ENCODE assay signal across 21 mouse cellular contexts in genomic region chr12:107831400-107832128, GRCm38 (mm10).
A peak's percentile ranks its signal among the peaks of the same experiment; 100 is the strongest.
DNase-seq lines count a peak whose midpoint lies in the region; ATAC-seq and TF ChIP-seq lines count a peak whose summit lies in the region.
"Had no signal": no experiment of that assay in that cellular context is flagged by ENCODE, and none has a peak within 500 bp of the region (broad histone marks: within the 10 kb centered on the region; RNA-seq: fewer than 3 reads in every experiment).

No protein-coding gene starts in this region.

- no peak for DNase-seq in forebrain, embryonic 10.5 days (ENCODE audit: extremely low spot score, low spot score)
- DNase-seq in lung, postnatal 0 days (ENCODE audit: low spot score): no peak
- DNase-seq in lung, postnatal 25 days (ENCODE audit: low spot score): no peak
- no peak for DNase-seq in kidney, adult 2 months
- DNase-seq: cerebellum, postnatal 10 days; gastrocnemius, postnatal 36 days; heart, postnatal 4 days; kidney, adult 8-10 months; right cerebral cortex, postnatal 14 days; thymus, adult 2 months had no signal

- no peak overlapping the region for H3K9ac ChIP-seq in forebrain, embryonic 15.5 days (replicated peaks)
- no peak overlapping the region for H3K9ac ChIP-seq in lung, postnatal 0 days (replicated peaks; ENCODE audit: low read depth)
- no peak overlapping the region for H3K9ac ChIP-seq in intestine, embryonic 15.5 days
- 0 out of 2 replicates have a peak overlapping the region, but pooled peaks have one; percentile 17 for H3K9ac ChIP-seq in stomach, embryonic 16.5 days (ENCODE audit: low read length)
- H3K9ac ChIP-seq: embryonic facial prominence, embryonic 13.5 days; heart, embryonic 13.5 days; limb, embryonic 12.5 days; liver, embryonic 14.5 days had no signal

- no peak overlapping the region for H3K4me2 ChIP-seq in forebrain, embryonic 15.5 days (replicated peaks)
- H3K4me2 ChIP-seq in lung, postnatal 0 days (replicated peaks; ENCODE audit: low read depth, low read length): no peak overlapping the region
- H3K4me2 ChIP-seq in intestine, embryonic 15.5 days (replicated peaks): no peak overlapping the region
- no peak overlapping the region for H3K4me2 ChIP-seq in stomach, embryonic 16.5 days (ENCODE audit: low read depth, low read length)
- H3K4me2 ChIP-seq: embryonic facial prominence, embryonic 13.5 days; heart, embryonic 13.5 days; limb, embryonic 12.5 days had no signal

- no peak for TF ChIP-seq EP300 in lung, postnatal 0 days (IDR thresholded peaks at IDR 0.05)

- H3K4me1 ChIP-seq in forebrain, embryonic 10.5 days: peaks cover 12% of the 10 kb centered on the region
- H3K4me1 ChIP-seq in forebrain, embryonic 15.5 days: peaks cover 5% of the 10 kb centered on the region; the same call in 1 of the 2 replicates
- H3K4me1 ChIP-seq in lung, postnatal 0 days (ENCODE audit: insufficient read depth, low read depth, low read length): no peaks in the 10 kb centered on the region; the same call in 1 of the 2 replicates
- H3K4me1 ChIP-seq in intestine, embryonic 15.5 days (replicated peaks): peaks cover 10% of the 10 kb centered on the region; the same call in 1 of the 2 replicates
- peaks cover 5% of the 10 kb centered on the region; the same call in 1 of the 2 replicates for H3K4me1 ChIP-seq in stomach, embryonic 16.5 days (ENCODE audit: control insufficient read depth, insufficient read depth, low read length)
- H3K4me1 ChIP-seq in kidney, adult 2 months (ENCODE audit: control insufficient read depth, insufficient read depth, low read length): no peaks in the 10 kb centered on the region
- H3K4me1 ChIP-seq: megakaryocyte, embryonic 14.5 days had no signal

- ATAC-seq in forebrain, embryonic 15.5 days (replicated peaks): no peak
- ATAC-seq in lung, postnatal 0 days: 0 out of 2 replicates have a peak, but pooled peaks have one; percentile 26
- ATAC-seq in intestine, embryonic 15.5 days: peak; percentile 55; the same call in 1 of the 2 replicates
- ATAC-seq in stomach, embryonic 16.5 days (ENCODE audit: insufficient read depth, low FRiP score): peak; percentile 81
- ATAC-seq in activated CD4-positive, CD25-positive, alpha-beta regulatory T cell, adult 4 months: no peak
- ATAC-seq: Patski had no signal

- no peak for TF ChIP-seq CTCF in lung, postnatal 0 days (IDR thresholded peaks at IDR 0.05)
- no peak for TF ChIP-seq CTCF in kidney, adult 2 months (conservative IDR thresholded peaks at IDR 0.05; ENCODE audit: insufficient read depth, insufficient read length, low read depth, low read length)

- TF ChIP-seq POLR2A in kidney, adult 2 months (IDR thresholded peaks at IDR 0.05; ENCODE audit: low read depth, low read length): no peak

- H3K36me3 ChIP-seq in forebrain, embryonic 10.5 days (replicated peaks): no peaks in the 10 kb centered on the region
- no peaks in the 10 kb centered on the region for H3K36me3 ChIP-seq in forebrain, embryonic 15.5 days
- H3K36me3 ChIP-seq in lung, postnatal 0 days (ENCODE audit: insufficient read depth, low read length): no peaks in the 10 kb centered on the region
- H3K36me3 ChIP-seq in intestine, embryonic 15.5 days: no peaks in the 10 kb centered on the region
- H3K36me3 ChIP-seq in stomach, embryonic 16.5 days (ENCODE audit: control insufficient read depth, insufficient read depth, low read length): no peaks in the 10 kb centered on the region
- H3K36me3 ChIP-seq in kidney, adult 2 months (ENCODE audit: control insufficient read depth, insufficient read depth, low read length): no peaks in the 10 kb centered on the region
- H3K36me3 ChIP-seq: embryonic facial prominence, embryonic 13.5 days; heart, embryonic 13.5 days; limb, embryonic 12.5 days had no signal

- H3K4me3 ChIP-seq in forebrain, embryonic 10.5 days: no peak overlapping the region
- no peak overlapping the region for H3K4me3 ChIP-seq in forebrain, embryonic 15.5 days
- no peak overlapping the region for H3K4me3 ChIP-seq in lung, postnatal 0 days (ENCODE audit: low read depth, low read length)
- no peak overlapping the region for H3K4me3 ChIP-seq in intestine, embryonic 15.5 days (replicated peaks)
- no peak overlapping the region for H3K4me3 ChIP-seq in stomach, embryonic 16.5 days (replicated peaks; ENCODE audit: low read length)
- H3K4me3 ChIP-seq in kidney, adult 2 months (ENCODE audit: insufficient read depth, low read depth, low read length): no peak overlapping the region
- H3K4me3 ChIP-seq: embryonic facial prominence, embryonic 13.5 days; heart, embryonic 13.5 days; left cerebral cortex, adult 2 months; limb, embryonic 12.5 days; megakaryocyte, embryonic 14.5 days had no signal

- peak overlapping the region; percentile 78 for H3K27ac ChIP-seq in forebrain, embryonic 10.5 days
- H3K27ac ChIP-seq in forebrain, embryonic 15.5 days (replicated peaks): no peak overlapping the region
- no peak overlapping the region for H3K27ac ChIP-seq in lung, postnatal 0 days (ENCODE audit: low read length)
- 0 out of 2 replicates have a peak overlapping the region, but pooled peaks have one; percentile 6 for H3K27ac ChIP-seq in intestine, embryonic 15.5 days
- H3K27ac ChIP-seq in stomach, embryonic 16.5 days (ENCODE audit: low read length): peak overlapping the region; percentile 35
- no peak overlapping the region for H3K27ac ChIP-seq in kidney, adult 2 months (ENCODE audit: insufficient read depth, low read depth, low read length)
- H3K27ac ChIP-seq: embryonic facial prominence, embryonic 13.5 days; heart, embryonic 13.5 days; left cerebral cortex, adult 2 months; limb, embryonic 12.5 days; liver, embryonic 14.5 days had no signal

- no peaks in the 10 kb centered on the region for H3K27me3 ChIP-seq in forebrain, embryonic 10.5 days (ENCODE audit: poor library complexity, severe bottlenecking)
- no peaks in the 10 kb centered on the region for H3K27me3 ChIP-seq in forebrain, embryonic 15.5 days
- H3K27me3 ChIP-seq in lung, postnatal 0 days (replicated peaks; ENCODE audit: insufficient read depth, low read length): no peaks in the 10 kb centered on the region
- H3K27me3 ChIP-seq in intestine, embryonic 15.5 days (replicated peaks): no peaks in the 10 kb centered on the region
- H3K27me3 ChIP-seq in stomach, embryonic 16.5 days (ENCODE audit: control insufficient read depth, insufficient read depth, low read length): no peaks in the 10 kb centered on the region
- no peaks in the 10 kb centered on the region for H3K27me3 ChIP-seq in kidney, adult 2 months (replicated peaks; ENCODE audit: control insufficient read depth, insufficient read depth, low read length)
- H3K27me3 ChIP-seq: embryonic facial prominence, embryonic 13.5 days; limb, embryonic 12.5 days; megakaryocyte, embryonic 14.5 days; Patski had no signal

- no peaks in the 10 kb centered on the region for H3K9me3 ChIP-seq in forebrain, embryonic 10.5 days
- H3K9me3 ChIP-seq in forebrain, embryonic 15.5 days: no peaks in the 10 kb centered on the region
- H3K9me3 ChIP-seq in lung, postnatal 0 days (ENCODE audit: low read length): no peaks in the 10 kb centered on the region
- H3K9me3 ChIP-seq in intestine, embryonic 15.5 days: no peaks in the 10 kb centered on the region
- H3K9me3 ChIP-seq in stomach, embryonic 16.5 days (replicated peaks; ENCODE audit: control insufficient read depth, low read length): no peaks in the 10 kb centered on the region
- H3K9me3 ChIP-seq: embryonic facial prominence, embryonic 13.5 days; heart, embryonic 13.5 days; limb, embryonic 12.5 days had no signal

- WGBS in forebrain, embryonic 10.5 days: 40% methylated on average over 13 of the region's 13 CpGs
- 44% methylated on average over 12 of the region's 13 CpGs for WGBS in forebrain, embryonic 15.5 days
- 23% methylated on average over 13 of the region's 13 CpGs for WGBS in lung, postnatal 0 days
- WGBS in intestine, embryonic 15.5 days: 27% methylated on average over 13 of the region's 13 CpGs
- 25% methylated on average over 13 of the region's 13 CpGs for WGBS in stomach, embryonic 16.5 days
- WGBS in kidney, adult 2 months: 54% methylated on average over 13 of the region's 13 CpGs

Comparison
In these comparisons a context has a peak if more than half of its experiments do, and no peak if none do; other contexts are left out.
1. H3K27ac ChIP-seq: peak in forebrain, embryonic 10.5 days (single experiment), intestine, embryonic 15.5 days (single experiment) and stomach, embryonic 16.5 days (single experiment); none in forebrain, embryonic 15.5 days (single experiment), lung, postnatal 0 days (single experiment) and kidney, adult 2 months (single experiment).
2. ATAC-seq: peak in lung, postnatal 0 days (single experiment), intestine, embryonic 15.5 days (single experiment) and stomach, embryonic 16.5 days (single experiment); none in forebrain, embryonic 15.5 days (single experiment) and activated CD4-positive, CD25-positive, alpha-beta regulatory T cell, adult 4 months (single experiment).